In genomic region chr4:8239306-8239670, GRCm38 (mm10) we compare ENCODE assay signal across 8 mouse cellular contexts. TPM values are rescaled to one million over a fixed set of nuclear protein-coding genes. Genes with fewer than 3 reads are reported as not detected.
DNase-seq lines count a peak whose midpoint lies in the region; ATAC-seq lines count a peak whose summit lies in the region.

No protein-coding gene starts in this region.

- WGBS in heart, embryonic 12.5 days = 15% methylated on average over 11 of the region's 11 CpGs
- WGBS in midbrain, embryonic 11.5 days = 19% methylated on average over 11 of the region's 11 CpGs

- no peaks in the 10 kb centered on the region for H3K9me3 ChIP-seq in heart, embryonic 12.5 days (replicated peaks)
- H3K9me3 ChIP-seq in midbrain, embryonic 11.5 days (ENCODE audit: control insufficient read depth, low read length) = no peaks in the 10 kb centered on the region

- no peaks in the 10 kb centered on the region for H3K27me3 ChIP-seq in heart, embryonic 12.5 days (replicated peaks)
- no peaks in the 10 kb centered on the region for H3K27me3 ChIP-seq in midbrain, embryonic 11.5 days (ENCODE audit: control insufficient read depth, insufficient read depth, low read length)

- DNase-seq in heart, postnatal 25 days (ENCODE audit: low spot score) = no peak
- DNase-seq in R1 (ENCODE audit: low read depth, low spot score) = peak; percentile 68
- peak; percentile 28 for DNase-seq in forelimb bud, embryonic 11.5 days (ENCODE audit: low read depth, low spot score)
- DNase-seq in midbrain, embryonic 11.5 days (ENCODE audit: low spot score, missing footprints) = no peak
- DNase-seq in thymus, postnatal 4 days = no peak
- DNase-seq in layer of hippocampus, adult 9-11 months = no peak

- intact Hi-C loops in heart, postnatal 25 days (cut with DNase I) = loop anchor here (5.0 kb wide), 1 partner anchor 37 kb away; no protein-coding TSS in a partner anchor

- peak; percentile 77; the same call in 1 of the 2 replicates for ATAC-seq in heart, embryonic 12.5 days (ENCODE audit: insufficient number of reproducible peaks, low FRiP score)
- peak; percentile 74 for ATAC-seq in midbrain, embryonic 11.5 days (ENCODE audit: low FRiP score)
- no peak for ATAC-seq in inflammation-experienced regulatory T-cells, adult 6 months

- 0 out of 2 replicates have a peak, but pooled peaks cover under 1% of the 10 kb centered on the region for H3K4me1 ChIP-seq in heart, embryonic 12.5 days (replicated peaks)
- H3K4me1 ChIP-seq in midbrain, embryonic 11.5 days (ENCODE audit: control insufficient read depth, insufficient read depth, low read length) = no peaks in the 10 kb centered on the region

- no peaks in the 10 kb centered on the region for H3K36me3 ChIP-seq in heart, embryonic 12.5 days
- no peaks in the 10 kb centered on the region for H3K36me3 ChIP-seq in midbrain, embryonic 11.5 days (ENCODE audit: control insufficient read depth, insufficient read depth, low read length)

- peak overlapping the region; percentile 90 for H3K9ac ChIP-seq in heart, embryonic 12.5 days
- H3K9ac ChIP-seq in midbrain, embryonic 11.5 days (ENCODE audit: low read length) = peak overlapping the region; percentile 67

- peak overlapping the region; percentile 100 for H3K4me2 ChIP-seq in heart, embryonic 12.5 days
- peak overlapping the region; percentile 100 for H3K4me2 ChIP-seq in midbrain, embryonic 11.5 days

- peak overlapping the region; percentile 98 for H3K4me3 ChIP-seq in heart, embryonic 12.5 days
- peak overlapping the region; percentile 68 for H3K4me3 ChIP-seq in midbrain, embryonic 11.5 days (ENCODE audit: low read depth, low read length)

- H3K27ac ChIP-seq in heart, embryonic 12.5 days (ENCODE audit: poor library complexity, severe bottlenecking) = no peak overlapping the region; the same call in 1 of the 2 replicates
- H3K27ac ChIP-seq in midbrain, embryonic 11.5 days (ENCODE audit: low read depth, low read length) = no peak overlapping the region

RNA-seq across cellular contexts. Expression of gene Car8, which starts 0.4 kb away (rescaled TPM):
- 8.7 and 9.1 TPM in 2 replicates for polyA plus RNA-seq in heart, embryonic 12.5 days (2016; fragmentation: Nextera tagmentation; extraction: Ambion mirVana)
- total RNA-seq in heart, postnatal 25 days (2021) = 10 to 100 TPM; 10.8 to 11.7 TPM
- 1.1 and 1.3 TPM in 2 replicates for polyA plus RNA-seq in midbrain, embryonic 11.5 days (2014; fragmentation: Nextera tagmentation; extraction: Ambion mirVana)
- under 1 TPM in 1 of 3 experiments, not detected in 2; 0.11 TPM for polyA plus RNA-seq in inflammation-experienced regulatory T-cells, adult 6 months (2017; shearing (Covaris generic))

Comparison
In these comparisons a context has a peak if more than half of its experiments do, and no peak if none do; other contexts are left out.
1. DNase-seq: peak in R1 (single experiment) and forelimb bud, embryonic 11.5 days (single experiment); none in heart, postnatal 25 days (single experiment), midbrain, embryonic 11.5 days (single experiment), thymus, postnatal 4 days (single experiment) and layer of hippocampus, adult 9-11 months (single experiment).